Mouse (Mus musculus) brain, embryonic 14.5 days (tissue): ENCODE measurements around the gene Alpk1.

Source experiments
- CTCF ChIP-seq: fragments of 200-500 bp; IDR thresholded peaks from 2 replicates; pipeline ENCODE4 v1.5.1; 2012; ENCODE audit warnings: inconsistent platforms, mild to moderate bottlenecking, moderate library complexity, borderline replicate concordance; ENCODE audit not compliant: insufficient read depth, insufficient read length; ENCODE audit errors: extremely low read depth
- POLR2A ChIP-seq: fragments of 200-500 bp; IDR thresholded peaks from 2 replicates; pipeline ENCODE4 v1.6.1; 2012; ENCODE audit warnings: mild to moderate bottlenecking, inconsistent platforms, borderline replicate concordance; ENCODE audit not compliant: poor library complexity, insufficient read depth, insufficient read length, severe bottlenecking; ENCODE audit errors: extremely low read depth

GRCm38 (mm10) chr3:127823886-127824863 lies 43.8 kb upstream of the Alpk1 start:
- TF ChIP-seq CTCF (no peak), POLR2A (no peak)
